Mouse (Mus musculus) CD4-positive naive resting alpha-beta T cell, adult 57 days (primary cell): ENCODE data around the gene Ephb4. TPM values are rescaled to one million over a fixed set of nuclear protein-coding genes. Genes with fewer than 3 reads are reported as not detected.

Experiments
- total RNA-seq: library from RNA; stranded (reverse); gene quantifications from one replicate; pipeline ENCODE4 v1.2.4, GENCODE M21; 2023

The Ephb4 gene
- 0.59 TPM for total RNA-seq

GRCm38 (mm10) chr5:137349384-137350204, at the start of gene Ephb4:
Gene Ephb4 (plus strand): TSS chr5:137350109.

GRCm38 (mm10) chr5:137307071-137307912, 42.6 kb upstream of the Ephb4 start, which contains the start of gene Srrt:
Gene Srrt (minus strand): TSS chr5:137307674.

GRCm38 (mm10) chr5:137314193-137315083, 35.5 kb upstream of the Ephb4 start, which contains the start of gene Trip6:
Gene Trip6 (minus strand): TSS chr5:137314404.

GRCm38 (mm10) chr5:137333512-137334174, 16.3 kb upstream of the Ephb4 start, which contains the start of gene Slc12a9:
Gene Slc12a9 (minus strand): TSS chr5:137333597.

Other genes with a start within 250 kb of the Ephb4 start
- gene Trim56, start 233.9 kb upstream of the Ephb4 start, total RNA-seq = 93.5 TPM
- not detected for gene Muc3, start 200.8 kb upstream of the Ephb4 start, total RNA-seq
- gene Muc3a, start 137.7 kb upstream of the Ephb4 start, total RNA-seq = 18.4 TPM
- 0.21 TPM for gene Ache, start 62.6 kb upstream of the Ephb4 start, total RNA-seq
- gene Ufsp1, start 55.5 kb upstream of the Ephb4 start, total RNA-seq = 0.59 TPM
- gene Srrt, start 42.4 kb upstream of the Ephb4 start, total RNA-seq = 428 TPM
- 10.6 TPM for gene Trip6, start 35.7 kb upstream of the Ephb4 start, total RNA-seq
- gene Slc12a9, start 16.5 kb upstream of the Ephb4 start, total RNA-seq = 22.0 TPM
- gene Zan, start 127.0 kb downstream of the Ephb4 start, total RNA-seq = 0.09 TPM
- gene Pop7, start 152.4 kb downstream of the Ephb4 start, total RNA-seq = 28.3 TPM
- 101 TPM for gene Gigyf1, start 168.4 kb downstream of the Ephb4 start, total RNA-seq
- gene Epo, start 183.1 kb downstream of the Ephb4 start, total RNA-seq = not detected
- 306 TPM for gene Gnb2, start 183.4 kb downstream of the Ephb4 start, total RNA-seq
- gene Actl6b, start 203.4 kb downstream of the Ephb4 start, total RNA-seq = not detected
- gene Tfr2, start 219.7 kb downstream of the Ephb4 start, total RNA-seq = not detected